Mouse (Mus musculus) neural tube, embryonic 15.5 days (tissue): Measurements from ENCODE around the gene Pld6. TPM values are rescaled to one million over a fixed set of nuclear protein-coding genes. Genes with fewer than 3 reads are reported as not detected.
"Not testable (repeated sequence)": the region's sequence is repeated elsewhere in the genome, so short reads cannot be mapped to it uniquely, and the experiment has no call there.

Experiments used
- ATAC-seq: fragments of 200-750 bp; cut with Nextera tagmentation; 2 replicates; pipeline ENCODE4 v1.8.0; 2017; ENCODE audit warnings: mild to moderate bottlenecking, moderate TSS enrichment, moderate library complexity; ENCODE audit not compliant: low FRiP score
- H3K27ac ChIP-seq: fragments of 300-500 bp; sonication (generic); replicated peaks from 2 replicates; pipeline ENCODE4 v1.5.1; 2015; ENCODE audit warnings: mild to moderate bottlenecking, inconsistent platforms
- H3K27me3 ChIP-seq: fragments of 300-500 bp; sonication (generic); replicated peaks from 2 replicates; pipeline ENCODE4 v1.6.1; 2015; ENCODE audit warnings: inconsistent platforms
- H3K36me3 ChIP-seq: fragments of 300-500 bp; sonication (generic); 2 replicates; pipeline ENCODE4 v1.6.1; 2015; ENCODE audit warnings: inconsistent platforms
- H3K4me1 ChIP-seq: fragments of 300-500 bp; sonication (generic); 2 replicates; pipeline ENCODE4 v1.6.1; 2015; ENCODE audit warnings: inconsistent platforms
- H3K4me2 ChIP-seq: fragments of 300-500 bp; sonication (generic); 2 replicates; pipeline ENCODE4 v1.6.1; 2015; ENCODE audit warnings: inconsistent platforms, mild to moderate bottlenecking, moderate library complexity
- H3K4me3 ChIP-seq: fragments of 300-500 bp; sonication (generic); replicated peaks from 2 replicates; pipeline ENCODE4 v1.5.1; 2015; ENCODE audit warnings: mild to moderate bottlenecking, inconsistent platforms
- H3K9ac ChIP-seq: fragments of 300-500 bp; sonication (generic); replicated peaks from 2 replicates; pipeline ENCODE4 v1.6.1; 2015; ENCODE audit warnings: mild to moderate bottlenecking, inconsistent platforms
- H3K9me3 ChIP-seq: fragments of 300-500 bp; sonication (generic); replicated peaks from 2 replicates; pipeline ENCODE4 v1.6.1; 2016; ENCODE audit warnings: inconsistent platforms
- WGBS: fragments of 180-500 bp; shearing (Covaris S2); methylation state at CpG from one replicate; pipeline ENCODE4 v1.1.7; 2015; ENCODE audit warnings: mixed read lengths; 5-methylcytosine and 5-hydroxymethylcytosine counted together
- polyA plus RNA-seq: library from polyadenylated mRNA; unstranded; fragments of >200 nt; fragmentation: Nextera tagmentation; extraction: Ambion mirVana; gene quantifications from 2 replicates; pipeline ENCODE4 v1.2.1, GENCODE M21; 2015

Pld6 gene
- polyA plus RNA-seq, 1 experiment from 2014 or later: 19.6 TPM

GRCm38 (mm10) chr11:59743307-59743706 lies 44.1 kb downstream of the Pld6 start:
- Histone ChIP-seq H3K9ac (no peak overlapping the region), H3K36me3 (peaks cover 68% of the 10 kb centered on the region), H3K27me3 (no peaks in the 10 kb centered on the region), H3K4me2 (no peak overlapping the region), H3K4me3 (no peak overlapping the region), H3K4me1 (no peaks in the 10 kb centered on the region), H3K27ac (no peak overlapping the region), H3K9me3 (no peaks in the 10 kb centered on the region)
- ATAC-seq: no peak
- 94% methylated on average over 2 of the region's 2 CpGs for WGBS

DNA sequence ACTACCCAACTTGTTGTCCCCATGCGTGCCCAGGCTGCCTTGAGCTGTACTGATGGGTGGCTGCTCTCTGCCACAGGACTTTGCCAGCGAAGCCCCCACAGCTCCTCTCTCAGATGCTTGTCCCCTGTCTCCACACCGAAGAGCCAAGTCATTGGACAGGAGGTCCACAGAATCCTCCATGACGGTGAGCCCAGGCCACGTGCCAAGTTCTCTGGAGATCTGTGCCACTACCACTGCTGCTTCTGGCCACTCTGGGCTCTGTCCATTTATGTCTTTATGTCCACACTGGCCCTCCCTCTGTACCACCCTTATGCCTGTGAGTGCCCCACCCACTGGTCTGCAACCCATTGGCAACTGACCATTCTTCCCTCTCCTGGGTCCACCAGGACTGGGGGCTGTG lies 45.5 kb downstream of the Pld6 start:
- H3K4me2 ChIP-seq: no peak overlapping the region
- no peaks in the 10 kb centered on the region for H3K27me3 ChIP-seq
- H3K4me3 ChIP-seq: no peak overlapping the region
- no peak overlapping the region for H3K9ac ChIP-seq
- no peaks in the 10 kb centered on the region for H3K9me3 ChIP-seq
- 97% methylated on average over 5 of the region's 5 CpGs for WGBS
- H3K36me3 ChIP-seq: peaks cover 80% of the 10 kb centered on the region
- H3K27ac ChIP-seq: no peak overlapping the region
- ATAC-seq: no peak
- no peaks in the 10 kb centered on the region for H3K4me1 ChIP-seq

- Histone ChIP-seq H3K9me3 (no peaks in the 10 kb centered on the region), H3K4me1 (no peaks in the 10 kb centered on the region), H3K27ac (no peak overlapping the region), H3K36me3 (peaks cover 92% of the 10 kb centered on the region), H3K4me3 (no peak overlapping the region), H3K4me2 (no peak overlapping the region), H3K27me3 (no peaks in the 10 kb centered on the region), H3K9ac (no peak overlapping the region)
- 96% methylated on average over 2 of the region's 2 CpGs for WGBS
- no peak for ATAC-seq
These were observed 47.4 kb downstream of the Pld6 start for GRCm38 (mm10) chr11:59739996-59740395.

- H3K27me3 ChIP-seq: no peaks in the 10 kb centered on the region
- H3K4me2 ChIP-seq: no peak overlapping the region
- peaks cover 72% of the 10 kb centered on the region for H3K36me3 ChIP-seq
- no peak overlapping the region for H3K27ac ChIP-seq
- no peak overlapping the region for H3K4me3 ChIP-seq
- WGBS: 97% methylated on average over 12 of the region's 12 CpGs
- no peak overlapping the region for H3K9ac ChIP-seq
- no peak for ATAC-seq
- H3K4me1 ChIP-seq: no peaks in the 10 kb centered on the region
- no peaks in the 10 kb centered on the region for H3K9me3 ChIP-seq
These were observed 50.2 kb downstream of the Pld6 start for GRCm38 (mm10) chr11:59737250-59737649.

DNA sequence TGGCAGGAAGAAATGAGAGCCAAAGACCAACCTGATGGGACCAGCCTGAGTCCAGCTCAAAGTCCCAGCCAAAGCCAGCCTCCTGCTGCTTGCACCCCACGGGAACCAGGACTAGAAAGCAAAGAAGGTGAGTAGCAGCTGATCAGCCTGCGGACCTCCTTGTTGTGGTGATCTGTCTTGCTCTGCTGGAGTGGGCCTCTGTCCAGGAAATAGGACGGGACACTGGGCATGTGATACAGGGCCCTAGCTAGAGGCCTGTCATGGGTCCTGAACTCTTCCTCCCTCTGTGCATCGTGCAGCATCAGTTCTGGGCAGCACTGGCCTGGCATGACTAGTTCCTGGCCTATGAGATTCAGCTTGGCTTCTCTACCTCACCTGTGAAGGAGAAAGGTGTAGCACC lies 51.5 kb downstream of the Pld6 start:
- H3K27ac ChIP-seq, ATAC-seq, H3K4me2 ChIP-seq, H3K4me3 ChIP-seq, H3K9me3 ChIP-seq, H3K4me1 ChIP-seq, H3K27me3 ChIP-seq, H3K9ac ChIP-seq: not testable (repeated sequence)
- 93% methylated on average over 4 of the region's 4 CpGs for WGBS
- peaks cover 59% of the 10 kb centered on the region for H3K36me3 ChIP-seq

GRCm38 (mm10) chr11:59734335-59734734 lies 53.1 kb downstream of the Pld6 start:
- WGBS: 98% methylated on average over 1 of the region's 1 CpGs
- Histone ChIP-seq H3K4me2 (no peak overlapping the region), H3K4me3 (no peak overlapping the region), H3K36me3 (peaks cover 53% of the 10 kb centered on the region), H3K27me3 (no peaks in the 10 kb centered on the region), H3K9ac (no peak overlapping the region), H3K4me1 (0 out of 2 replicates have a peak, but pooled peaks cover 4% of the 10 kb centered on the region), H3K27ac (no peak overlapping the region), H3K9me3 (no peaks in the 10 kb centered on the region)
- no peak for ATAC-seq

Other genes starting within 250 kb of the Pld6 start
- gene Nlrp3, start 246.1 kb downstream of the Pld6 start, polyA plus RNA-seq: 0.20 and 0.24 TPM in 2 replicates
- not detected in 2 replicates for gene Olfr222, start 211.4 kb downstream of the Pld6 start, polyA plus RNA-seq
- not detected in 2 replicates for gene Olfr223, start 194.4 kb downstream of the Pld6 start, polyA plus RNA-seq
- gene Mprip, start 126.3 kb downstream of the Pld6 start, polyA plus RNA-seq: 46.8 and 65.8 TPM in 2 replicates
- 41.8 TPM in 2 replicates for gene Flcn, start 22.4 kb upstream of the Pld6 start, polyA plus RNA-seq
- 71.6 and 84.2 TPM in 2 replicates for gene Nt5m, start 51.8 kb upstream of the Pld6 start, polyA plus RNA-seq
- gene Cops3, start 52.2 kb upstream of the Pld6 start, polyA plus RNA-seq: 194 and 195 TPM in 2 replicates
- 41.0 and 45.2 TPM in 2 replicates for gene Med9, start 160.6 kb upstream of the Pld6 start, polyA plus RNA-seq
- 1.2 and 2.2 TPM in 2 replicates for gene Rasd1, start 177.3 kb upstream of the Pld6 start, polyA plus RNA-seq